Mouse (Mus musculus) cerebellum, adult 2 months (tissue): Measurements from ENCODE around the gene Lamb1. TPM values are rescaled to one million over a fixed set of nuclear protein-coding genes. Genes with fewer than 3 reads are reported as not detected.

Source experiments
- DNase-seq, 2 experiments: peaks; one replicate each; pipeline ENCODE4 v3.0.0; 2021
- H3K27ac ChIP-seq: fragments of 200-500 bp; 2 replicates; pipeline ENCODE4 v1.5.1; 2012; ENCODE audit warnings: low read length, control low read depth, inconsistent platforms; ENCODE audit not compliant: insufficient read depth
- H3K27me3 ChIP-seq: fragments of 200-500 bp; 2 replicates; pipeline ENCODE4 v1.6.1; 2012; ENCODE audit warnings: inconsistent platforms, mild to moderate bottlenecking, low read length, moderate library complexity; ENCODE audit not compliant: control insufficient read depth, insufficient read depth
- H3K4me1 ChIP-seq: fragments of 200-500 bp; 2 replicates; pipeline ENCODE4 v1.6.1; 2011; ENCODE audit warnings: low read length; ENCODE audit not compliant: control insufficient read depth, insufficient read depth
- H3K4me3 ChIP-seq: fragments of 200-500 bp; replicated peaks from 2 replicates; pipeline ENCODE3; 2011; ENCODE audit warnings: mild to moderate bottlenecking, low read depth, low read length, control low read depth; ENCODE audit not compliant: insufficient read depth
- CTCF ChIP-seq: fragments of 200-500 bp; IDR thresholded peaks from 2 replicates; pipeline ENCODE4 v1.5.1; 2011; ENCODE audit warnings: low read depth, mild to moderate bottlenecking, control low read depth, low read length, moderate library complexity, borderline replicate concordance; ENCODE audit not compliant: insufficient read depth
- POLR2A ChIP-seq: fragments of 200-500 bp; IDR thresholded peaks from 2 replicates; pipeline ENCODE4 v1.6.1; 2011; ENCODE audit warnings: low read length, control low read depth, borderline replicate concordance; ENCODE audit not compliant: insufficient read depth
- WGBS: fragments of 180-500 bp; shearing (Covaris S2); methylation state at CpG from one replicate; pipeline ENCODE4 v1.1.7; 2018; 5-methylcytosine and 5-hydroxymethylcytosine counted together
- polyA plus RNA-seq: library from polyadenylated mRNA; depleted of rRNA; stranded (reverse); fragments of >200 nt; gene quantifications from 2 replicates; pipeline ENCODE4 v1.2.3, GENCODE M21; 2012

The Lamb1 gene
- polyA plus RNA-seq, 1 experiment = 10.6 TPM

DNA sequence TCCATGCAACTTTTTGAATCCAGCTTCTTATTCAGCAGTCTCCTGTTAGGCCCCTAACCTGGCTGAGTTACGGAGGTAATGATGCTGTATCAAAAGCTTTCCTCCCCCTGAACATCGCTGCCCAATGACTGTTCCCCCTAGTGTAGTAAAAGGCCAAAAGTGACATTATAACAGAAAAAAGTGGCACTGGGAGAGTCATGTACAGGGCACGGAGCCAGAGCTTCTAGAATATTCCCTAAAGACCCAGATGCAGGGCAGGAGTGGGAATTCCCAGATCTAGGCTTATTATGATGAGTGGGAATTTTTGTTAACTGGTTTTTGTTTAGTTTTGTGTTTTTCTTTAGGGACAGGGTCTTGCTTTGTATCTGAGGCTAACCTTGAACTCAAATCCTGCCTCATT is 34.1 kb downstream of the Lamb1 start:
- 84% methylated on average over 3 of the region's 3 CpGs for WGBS
- H3K4me3 ChIP-seq = no peak overlapping the region

DNA sequence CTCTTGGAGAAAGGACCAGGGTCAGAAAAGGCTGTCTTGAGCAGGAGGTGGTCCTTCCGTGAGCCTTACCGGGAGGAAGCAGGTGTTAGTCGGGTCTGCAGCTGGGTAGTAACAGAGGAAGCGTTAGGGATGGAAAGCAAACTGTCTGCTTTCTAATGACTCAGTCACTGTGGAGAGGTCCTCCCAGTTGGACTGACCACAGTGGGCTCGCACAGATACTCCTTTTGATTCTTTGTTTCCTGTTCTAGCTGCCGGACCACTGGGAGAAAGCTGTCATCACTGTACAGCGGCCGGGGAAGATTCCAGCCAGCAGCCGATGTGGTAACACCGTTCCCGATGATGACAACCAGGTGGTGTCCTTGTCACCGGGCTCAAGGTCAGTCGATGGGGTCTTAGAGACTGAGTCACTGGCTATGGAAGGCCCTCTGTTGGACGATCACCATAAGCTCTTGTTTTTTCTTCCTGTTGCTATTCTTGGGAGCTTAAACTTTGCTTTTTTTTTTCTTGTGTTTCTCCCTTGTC is 34.7 kb downstream of the Lamb1 start:
- Histone ChIP-seq H3K27me3 (no peaks in the 10 kb centered on the region), H3K27ac (no peak overlapping the region), H3K4me1 (no peaks in the 10 kb centered on the region), H3K4me3 (no peak overlapping the region)
- 84% methylated on average over 14 of the region's 14 CpGs for WGBS
- TF ChIP-seq POLR2A = no peak
- TF ChIP-seq CTCF = no peak
- no peak for DNase-seq

More for the DNA sequence above, 34.1 kb downstream of the Lamb1 start:
- DNase-seq = no peak
- Histone ChIP-seq H3K4me1 (no peaks in the 10 kb centered on the region), H3K27me3 (no peaks in the 10 kb centered on the region), H3K27ac (no peak overlapping the region)
- TF ChIP-seq CTCF (no peak), POLR2A (no peak)

DNA sequence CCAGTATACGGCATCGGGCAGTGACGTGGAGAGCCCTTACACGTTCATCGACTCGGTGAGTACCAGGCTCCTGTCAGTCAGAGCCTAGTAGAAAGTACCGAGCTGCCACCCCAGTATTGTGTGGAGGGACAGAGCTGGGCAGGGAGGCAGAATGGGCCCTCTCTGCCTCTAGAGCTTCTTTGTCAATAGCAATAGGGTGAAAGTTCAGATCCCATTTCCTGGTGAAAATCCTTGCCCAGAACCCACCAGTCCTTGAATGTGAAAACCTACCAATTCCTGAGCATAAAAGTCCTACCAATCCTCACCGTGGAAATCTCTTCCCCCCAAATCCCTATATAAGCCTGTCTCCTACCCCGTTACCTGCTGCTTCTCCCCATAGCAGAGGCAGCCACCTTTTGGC is 35.2 kb downstream of the Lamb1 start:
- WGBS = 96% methylated on average over 9 of the region's 9 CpGs
- Histone ChIP-seq H3K4me1 (no peaks in the 10 kb centered on the region; the same call in 1 of the 2 replicates), H3K27ac (no peak overlapping the region), H3K4me3 (no peak overlapping the region), H3K27me3 (no peaks in the 10 kb centered on the region)
- no peak for DNase-seq
- TF ChIP-seq POLR2A = no peak
- no peak for TF ChIP-seq CTCF

DNA sequence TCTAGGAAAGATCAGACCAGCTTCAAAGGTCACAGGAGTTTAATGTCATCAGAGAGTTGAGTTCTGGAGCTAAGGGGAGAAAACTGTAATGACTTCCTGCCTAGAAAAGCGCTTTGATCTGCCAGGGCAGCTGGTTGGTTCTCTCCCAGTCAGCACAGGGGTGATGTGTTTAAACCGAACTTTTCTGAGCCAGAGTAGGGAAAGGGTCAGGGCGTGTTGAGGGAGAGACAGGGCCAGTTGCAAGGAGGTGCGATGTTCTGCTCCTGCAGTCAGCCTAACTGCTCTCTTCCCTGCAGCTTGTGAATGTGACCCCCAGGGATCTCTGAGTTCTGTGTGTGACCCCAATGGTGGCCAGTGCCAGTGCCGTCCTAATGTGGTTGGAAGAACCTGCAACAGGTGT is 37.2 kb downstream of the Lamb1 start:
- 67% methylated on average over 5 of the region's 5 CpGs for WGBS

DNA sequence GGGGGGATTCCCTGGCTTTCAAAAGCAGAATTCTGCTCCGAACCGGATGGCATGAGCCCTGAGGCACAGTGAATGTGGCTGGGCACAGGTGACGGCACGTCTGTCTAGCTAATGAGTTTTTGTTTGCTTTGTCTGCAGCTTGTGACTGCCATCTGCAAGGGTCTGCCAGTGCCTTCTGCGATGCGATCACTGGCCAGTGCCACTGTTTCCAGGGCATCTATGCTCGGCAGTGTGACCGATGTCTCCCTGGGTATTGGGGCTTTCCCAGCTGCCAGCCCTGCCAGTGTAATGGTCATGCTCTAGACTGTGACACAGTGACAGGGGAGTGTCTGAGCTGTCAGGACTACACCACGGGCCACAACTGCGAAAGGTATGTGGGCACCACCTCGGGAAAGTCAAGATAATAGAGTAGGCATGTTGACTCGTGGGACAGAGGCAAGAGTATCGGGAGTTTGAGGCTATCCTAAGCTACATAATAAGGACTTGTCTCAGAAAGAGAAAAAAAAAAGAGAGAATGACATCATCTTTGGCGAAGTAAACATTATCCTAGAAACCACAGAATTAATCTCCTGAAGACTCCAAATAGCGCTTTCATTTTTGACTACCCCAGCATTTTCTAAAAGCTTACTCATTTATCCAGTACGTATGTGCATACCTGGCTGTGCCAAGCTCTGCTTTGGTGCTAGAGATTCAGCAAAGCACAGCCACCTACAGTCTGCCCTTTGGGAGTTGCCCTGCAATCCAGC is 37.9 kb downstream of the Lamb1 start:
- no peaks in the 10 kb centered on the region for H3K27me3 ChIP-seq
- DNase-seq = peak; percentile 20 to 29
- no peak overlapping the region for H3K27ac ChIP-seq
- TF ChIP-seq POLR2A (no peak), CTCF (no peak)
- 47% methylated on average over 16 of the region's 16 CpGs for WGBS
- no peak overlapping the region for H3K4me3 ChIP-seq
- H3K4me1 ChIP-seq = peaks cover 9% of the 10 kb centered on the region; the same call in 1 of the 2 replicates

More for the DNA sequence above, 37.2 kb downstream of the Lamb1 start:
- TF ChIP-seq POLR2A = no peak
- TF ChIP-seq CTCF = no peak
- no peak for DNase-seq
- Histone ChIP-seq H3K4me3 (no peak overlapping the region), H3K27ac (no peak overlapping the region), H3K4me1 (peaks cover 5% of the 10 kb centered on the region; the same call in 1 of the 2 replicates), H3K27me3 (no peaks in the 10 kb centered on the region)

DNA sequence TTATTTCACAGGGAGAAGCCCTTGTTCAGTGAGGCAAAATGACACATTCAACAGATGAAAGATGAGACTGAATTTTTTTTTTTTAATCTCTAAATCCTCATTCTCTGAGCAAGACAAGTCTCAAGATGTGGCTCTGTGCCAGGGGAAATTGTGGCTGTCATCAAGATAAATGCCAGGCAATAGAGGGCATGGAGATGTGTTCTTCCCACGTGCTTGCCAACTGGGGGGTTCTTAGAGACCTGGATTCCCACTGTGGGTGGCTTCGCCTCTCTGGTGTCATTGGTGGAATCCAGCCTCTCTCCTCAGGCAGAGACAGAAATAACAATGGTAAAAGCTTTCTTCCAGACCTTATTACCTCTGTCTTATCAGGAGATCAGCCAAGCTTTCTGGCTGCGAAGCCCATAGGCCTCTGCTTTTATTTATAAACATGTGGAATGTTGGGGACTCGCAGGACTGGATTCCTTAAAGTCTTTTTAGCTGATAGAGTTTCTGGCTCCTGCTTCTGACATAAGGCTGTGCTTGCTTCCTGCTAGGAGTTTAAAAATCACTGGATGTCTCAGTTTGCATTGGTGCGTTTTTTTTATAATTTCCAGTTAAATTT is 41.1 kb downstream of the Lamb1 start:
- H3K4me1 ChIP-seq = peaks cover 9% of the 10 kb centered on the region; the same call in 1 of the 2 replicates
- H3K27ac ChIP-seq = no peak overlapping the region
- DNase-seq = no peak
- H3K27me3 ChIP-seq = no peaks in the 10 kb centered on the region
- WGBS = 70% methylated on average over 5 of the region's 5 CpGs
- TF ChIP-seq POLR2A = no peak
- TF ChIP-seq CTCF = no peak
- H3K4me3 ChIP-seq = no peak overlapping the region

DNA sequence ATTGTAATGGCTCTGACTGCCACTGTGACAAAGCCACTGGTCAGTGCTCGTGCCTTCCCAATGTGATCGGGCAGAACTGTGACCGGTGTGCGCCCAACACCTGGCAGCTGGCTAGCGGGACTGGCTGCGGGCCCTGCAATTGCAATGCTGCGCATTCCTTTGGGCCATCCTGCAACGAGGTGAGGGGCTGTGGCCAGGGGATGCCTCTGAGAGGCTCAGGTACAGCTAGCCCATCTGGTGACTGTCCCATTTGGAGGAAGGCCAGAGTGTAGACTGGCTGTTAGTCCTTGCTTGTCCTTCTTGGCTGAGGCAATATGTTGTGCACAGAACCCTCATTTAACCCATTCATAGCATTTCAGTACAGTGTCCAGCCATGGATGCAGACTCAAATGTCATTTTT is 42.0 kb downstream of the Lamb1 start:
- peak; percentile 23 to 55 for DNase-seq
- Histone ChIP-seq H3K4me3 (no peak overlapping the region), H3K27me3 (no peaks in the 10 kb centered on the region), H3K27ac (no peak overlapping the region), H3K4me1 (peaks cover 9% of the 10 kb centered on the region; the same call in 1 of the 2 replicates)
- TF ChIP-seq CTCF (no peak), POLR2A (no peak)
- WGBS = 26% methylated on average over 8 of the region's 8 CpGs
